Mouse (Mus musculus) midbrain, embryonic 12.5 days (tissue): ENCODE results near the gene Sept9. TPM values are rescaled to one million over a fixed set of nuclear protein-coding genes. Genes with fewer than 3 reads are reported as not detected.

ENCODE experiments used
- ATAC-seq: fragments of 200-750 bp; cut with Nextera tagmentation; 2 replicates; pipeline ENCODE4 v1.8.0; 2017; ENCODE audit warnings: low read depth, moderate TSS enrichment, moderate library complexity; ENCODE audit not compliant: low FRiP score
- H3K27ac ChIP-seq: fragments of 300-500 bp; sonication (generic); replicated peaks from 2 replicates; pipeline ENCODE4 v1.5.1; 2016; ENCODE audit warnings: mild to moderate bottlenecking
- H3K27me3 ChIP-seq: fragments of 300-500 bp; sonication (generic); 2 replicates; pipeline ENCODE4 v1.6.1; 2016; ENCODE audit warnings: mild to moderate bottlenecking
- H3K36me3 ChIP-seq: fragments of 300-500 bp; sonication (generic); 2 replicates; pipeline ENCODE4 v1.6.1; 2016
- H3K4me1 ChIP-seq: fragments of 300-500 bp; sonication (generic); 2 replicates; pipeline ENCODE4 v1.6.1; 2016
- H3K4me2 ChIP-seq: fragments of 300-500 bp; sonication (generic); replicated peaks from 2 replicates; pipeline ENCODE4 v1.6.1; 2016; ENCODE audit warnings: mild to moderate bottlenecking, moderate library complexity
- H3K4me3 ChIP-seq: fragments of 300-500 bp; sonication (generic); 2 replicates; pipeline ENCODE4 v1.5.1; 2016; ENCODE audit warnings: mild to moderate bottlenecking
- H3K9ac ChIP-seq: fragments of 300-500 bp; sonication (generic); replicated peaks from 2 replicates; pipeline ENCODE4 v1.6.1; 2016; ENCODE audit warnings: mild to moderate bottlenecking, moderate library complexity
- H3K9me3 ChIP-seq: fragments of 300-500 bp; sonication (generic); 2 replicates; pipeline ENCODE4 v1.6.1; 2016; ENCODE audit warnings: mild to moderate bottlenecking
- WGBS: fragments of 180-500 bp; shearing (Covaris S2); methylation state at CpG from one replicate; pipeline ENCODE4 v1.1.7; 2016; 5-methylcytosine and 5-hydroxymethylcytosine counted together
- polyA plus RNA-seq: library from polyadenylated mRNA; unstranded; fragments of >200 nt; fragmentation: Nextera tagmentation; extraction: Ambion mirVana; gene quantifications from 2 replicates; pipeline ENCODE4 v1.2.1, GENCODE M21; 2016

The Sept9 gene
- polyA plus RNA-seq, 1 experiment from 2014 or later: 176 TPM

GRCm38 (mm10) chr11:117204606-117205005 is 5.1 kb downstream of the Sept9 start:
- 91% methylated on average over 8 of the region's 8 CpGs for WGBS
- Histone ChIP-seq H3K4me3 (no peak overlapping the region), H3K36me3 (no peaks in the 10 kb centered on the region), H3K9me3 (no peaks in the 10 kb centered on the region), H3K4me1 (peaks cover 5% of the 10 kb centered on the region), H3K27me3 (peaks cover 50% of the 10 kb centered on the region), H3K9ac (no peak overlapping the region), H3K4me2 (no peak overlapping the region), H3K27ac (no peak overlapping the region)
- ATAC-seq: no peak

- ATAC-seq: no peak
- Histone ChIP-seq H3K4me2 (no peak overlapping the region), H3K27ac (no peak overlapping the region), H3K9me3 (no peaks in the 10 kb centered on the region), H3K4me3 (no peak overlapping the region), H3K4me1 (peaks cover under 1% of the 10 kb centered on the region; the same call in 1 of the 2 replicates), H3K36me3 (no peaks in the 10 kb centered on the region), H3K27me3 (peaks cover 46% of the 10 kb centered on the region), H3K9ac (no peak overlapping the region)
- WGBS: 85% methylated on average over 6 of the region's 6 CpGs
These were observed 5.6 kb downstream of the Sept9 start for GRCm38 (mm10) chr11:117205042-117205441.

- Histone ChIP-seq H3K36me3 (no peaks in the 10 kb centered on the region), H3K9me3 (no peaks in the 10 kb centered on the region), H3K4me3 (no peak overlapping the region), H3K4me1 (no peaks in the 10 kb centered on the region), H3K27me3 (peaks cover 42% of the 10 kb centered on the region), H3K9ac (no peak overlapping the region), H3K4me2 (no peak overlapping the region), H3K27ac (no peak overlapping the region)
- WGBS: 85% methylated on average over 9 of the region's 9 CpGs
- ATAC-seq: no peak
These were observed 6.0 kb downstream of the Sept9 start for GRCm38 (mm10) chr11:117205447-117205846.

- Histone ChIP-seq H3K36me3 (no peaks in the 10 kb centered on the region), H3K4me2 (no peak overlapping the region), H3K27ac (no peak overlapping the region), H3K27me3 (peaks cover 22% of the 10 kb centered on the region), H3K9me3 (no peaks in the 10 kb centered on the region), H3K4me1 (no peaks in the 10 kb centered on the region), H3K4me3 (no peak overlapping the region), H3K9ac (no peak overlapping the region)
- ATAC-seq: no peak
- 58% methylated on average over 5 of the region's 5 CpGs for WGBS
These were observed 8.0 kb downstream of the Sept9 start for GRCm38 (mm10) chr11:117207436-117207835.

- Histone ChIP-seq H3K9ac (no peak overlapping the region), H3K36me3 (no peaks in the 10 kb centered on the region), H3K4me1 (no peaks in the 10 kb centered on the region), H3K27me3 (peaks cover 14% of the 10 kb centered on the region; the same call in 1 of the 2 replicates), H3K9me3 (no peaks in the 10 kb centered on the region), H3K4me3 (no peak overlapping the region), H3K27ac (no peak overlapping the region), H3K4me2 (no peak overlapping the region)
- no peak for ATAC-seq
- 85% methylated on average over 8 of the region's 8 CpGs for WGBS
These were observed 8.8 kb downstream of the Sept9 start for GRCm38 (mm10) chr11:117208151-117208673.

GRCm38 (mm10) chr11:117216713-117217112 is 17.3 kb downstream of the Sept9 start:
- H3K4me2 ChIP-seq: no peak overlapping the region
- no peak overlapping the region for H3K9ac ChIP-seq
- H3K4me3 ChIP-seq: no peak overlapping the region
- ATAC-seq: no peak
- no peaks in the 10 kb centered on the region for H3K27me3 ChIP-seq
- no peak overlapping the region for H3K27ac ChIP-seq
- no peaks in the 10 kb centered on the region for H3K36me3 ChIP-seq
- no peaks in the 10 kb centered on the region for H3K9me3 ChIP-seq
- H3K4me1 ChIP-seq: no peaks in the 10 kb centered on the region
- 70% methylated on average over 2 of the region's 2 CpGs for WGBS

- Histone ChIP-seq H3K27me3 (no peaks in the 10 kb centered on the region), H3K9me3 (no peaks in the 10 kb centered on the region), H3K27ac (no peak overlapping the region), H3K9ac (no peak overlapping the region), H3K4me3 (no peak overlapping the region), H3K4me1 (no peaks in the 10 kb centered on the region), H3K36me3 (no peaks in the 10 kb centered on the region), H3K4me2 (no peak overlapping the region)
- 93% methylated on average over 6 of the region's 6 CpGs for WGBS
- ATAC-seq: no peak
These were observed 18.6 kb downstream of the Sept9 start for GRCm38 (mm10) chr11:117218070-117218469.

- H3K9me3 ChIP-seq: no peaks in the 10 kb centered on the region
- no peak overlapping the region for H3K4me2 ChIP-seq
- no peak overlapping the region for H3K4me3 ChIP-seq
- ATAC-seq: no peak
- H3K27me3 ChIP-seq: no peaks in the 10 kb centered on the region
- no peaks in the 10 kb centered on the region for H3K36me3 ChIP-seq
- no peak overlapping the region for H3K9ac ChIP-seq
- no peak overlapping the region for H3K27ac ChIP-seq
- H3K4me1 ChIP-seq: no peaks in the 10 kb centered on the region
- WGBS: 91% methylated on average over 6 of the region's 6 CpGs
These were observed 19.0 kb downstream of the Sept9 start for GRCm38 (mm10) chr11:117218498-117218897.

GRCm38 (mm10) chr11:117220777-117221176 is 21.3 kb downstream of the Sept9 start:
- H3K4me2 ChIP-seq: no peak overlapping the region
- no peaks in the 10 kb centered on the region for H3K4me1 ChIP-seq
- no peak overlapping the region for H3K9ac ChIP-seq
- H3K4me3 ChIP-seq: no peak overlapping the region
- H3K27me3 ChIP-seq: no peaks in the 10 kb centered on the region
- no peaks in the 10 kb centered on the region for H3K36me3 ChIP-seq
- ATAC-seq: no peak
- H3K27ac ChIP-seq: no peak overlapping the region
- WGBS: 91% methylated on average over 8 of the region's 8 CpGs
- no peaks in the 10 kb centered on the region for H3K9me3 ChIP-seq

- H3K27ac ChIP-seq: no peak overlapping the region
- no peaks in the 10 kb centered on the region for H3K36me3 ChIP-seq
- no peak for ATAC-seq
- no peaks in the 10 kb centered on the region for H3K27me3 ChIP-seq
- no peak overlapping the region for H3K4me2 ChIP-seq
- WGBS: 83% methylated on average over 6 of the region's 6 CpGs
- H3K4me3 ChIP-seq: no peak overlapping the region
- H3K9ac ChIP-seq: no peak overlapping the region
- H3K4me1 ChIP-seq: 0 out of 2 replicates have a peak, but pooled peaks cover 2% of the 10 kb centered on the region
- no peaks in the 10 kb centered on the region for H3K9me3 ChIP-seq
These were observed 21.7 kb downstream of the Sept9 start for GRCm38 (mm10) chr11:117221182-117221581.

GRCm38 (mm10) chr11:117222899-117223298 is 23.4 kb downstream of the Sept9 start:
- no peaks in the 10 kb centered on the region for H3K9me3 ChIP-seq
- no peak for ATAC-seq
- WGBS: 77% methylated on average over 8 of the region's 8 CpGs

GRCm38 (mm10) chr11:117224804-117225203 is 25.3 kb downstream of the Sept9 start:
- ATAC-seq: no peak
- WGBS: 58% methylated on average over 4 of the region's 4 CpGs
- no peaks in the 10 kb centered on the region for H3K9me3 ChIP-seq
- no peak overlapping the region for H3K27ac ChIP-seq
- no peaks in the 10 kb centered on the region for H3K27me3 ChIP-seq
- no peak overlapping the region for H3K4me3 ChIP-seq
- H3K9ac ChIP-seq: no peak overlapping the region
- H3K4me2 ChIP-seq: no peak overlapping the region
- no peaks in the 10 kb centered on the region for H3K36me3 ChIP-seq
- 0 out of 2 replicates have a peak, but pooled peaks cover 2% of the 10 kb centered on the region for H3K4me1 ChIP-seq

More at GRCm38 (mm10) chr11:117222899-117223298, 23.4 kb downstream of the Sept9 start:
- Histone ChIP-seq H3K27me3 (no peaks in the 10 kb centered on the region), H3K27ac (no peak overlapping the region), H3K36me3 (no peaks in the 10 kb centered on the region), H3K4me1 (0 out of 2 replicates have a peak, but pooled peaks cover 2% of the 10 kb centered on the region), H3K9ac (no peak overlapping the region), H3K4me2 (no peak overlapping the region), H3K4me3 (no peak overlapping the region)
